Mouse (Mus musculus) frontal cortex, postnatal 25 days (tissue): ENCODE results near the gene Tmprss11g.

Experiments
- DNase-seq, 2 experiments: peaks; one replicate each; pipeline ENCODE4 v3.0.0; 2022; ENCODE audit warnings: low spot score in 2 of 2

The Tmprss11g gene

DNA sequence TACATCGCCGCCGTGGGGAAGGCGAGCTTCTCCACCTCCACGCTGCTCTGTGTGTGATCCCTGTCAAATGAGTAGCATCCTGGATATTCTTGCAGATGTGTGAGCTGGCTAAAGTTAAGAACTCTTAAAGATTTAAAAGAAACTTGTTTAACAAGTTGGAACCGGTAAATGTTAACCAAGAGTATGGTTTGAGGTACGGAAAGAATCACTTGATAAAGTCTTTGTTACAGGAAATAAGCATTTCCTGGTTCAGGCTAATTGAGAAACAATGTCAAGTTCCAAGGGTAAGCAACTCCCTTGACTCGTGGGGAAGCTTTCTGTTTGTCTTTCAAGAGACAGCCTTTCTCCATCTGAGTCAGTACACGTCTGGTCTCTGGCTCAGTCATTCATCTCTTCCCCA lies at the start of gene Tmprss11g:
TSS of gene Tmprss11g (minus strand) at position 101 of the 400 bp plus-strand sequence.
- DNase-seq = no peak

DNA sequence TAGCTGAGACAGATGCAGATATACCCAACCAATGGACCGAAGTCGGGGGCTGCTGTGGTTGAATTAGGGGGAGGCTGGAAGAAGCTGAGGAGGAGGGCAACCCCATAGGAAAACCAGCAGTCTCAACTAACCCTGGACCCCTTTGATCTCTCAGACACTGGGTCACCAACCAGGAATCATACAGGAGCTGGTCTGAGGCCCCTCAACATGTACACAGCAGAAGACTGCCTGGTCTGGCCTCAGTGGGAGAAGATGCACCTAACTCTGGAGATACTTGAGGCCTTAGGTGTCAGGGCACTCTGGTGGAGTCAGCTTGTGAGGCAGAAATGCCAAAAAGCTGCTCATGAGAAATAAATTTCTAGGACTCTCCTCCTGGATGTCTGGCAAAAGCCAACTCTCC lies 28.3 kb upstream of the Tmprss11g start:
- no peak for DNase-seq

DNA sequence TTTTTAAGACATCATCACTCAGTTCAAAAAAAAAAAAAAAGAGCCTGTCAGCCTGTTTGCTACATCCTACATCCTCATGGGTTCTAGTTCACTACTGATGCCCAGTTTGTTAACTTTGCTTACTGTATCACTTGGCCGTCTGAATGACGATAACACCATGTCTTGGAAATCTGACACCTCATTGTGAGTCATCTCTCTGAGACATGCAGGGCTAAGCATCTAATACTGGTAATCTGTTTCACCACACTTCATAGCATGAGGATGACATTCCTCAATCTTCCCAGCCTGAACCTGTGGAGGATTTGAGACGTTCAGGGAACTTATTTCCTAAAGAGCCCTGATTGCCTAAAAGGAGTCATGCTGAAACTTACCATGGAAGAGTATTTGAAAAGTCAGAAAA lies 22.2 kb upstream of the Tmprss11g start:
- DNase-seq = no peak

DNA sequence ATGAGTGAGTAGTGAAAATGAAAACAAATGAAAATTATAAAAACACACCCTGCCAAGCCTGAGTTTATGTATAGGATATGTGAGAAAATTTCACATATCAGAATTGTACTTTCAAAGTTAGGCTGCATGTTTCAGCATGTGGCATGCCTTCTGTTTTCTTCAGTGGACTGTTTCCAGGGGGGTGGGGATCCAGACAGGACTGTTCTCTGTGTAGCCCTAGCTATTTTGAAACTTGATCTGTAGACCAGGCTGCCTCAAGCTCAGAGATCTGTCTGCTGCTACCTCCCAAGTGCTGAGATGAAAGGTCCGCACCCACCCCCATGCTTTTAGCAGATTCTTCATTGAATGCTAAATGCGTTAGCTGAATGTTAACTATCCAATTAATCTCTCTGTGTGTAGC lies 10.3 kb upstream of the Tmprss11g start:
- no peak for DNase-seq

DNA sequence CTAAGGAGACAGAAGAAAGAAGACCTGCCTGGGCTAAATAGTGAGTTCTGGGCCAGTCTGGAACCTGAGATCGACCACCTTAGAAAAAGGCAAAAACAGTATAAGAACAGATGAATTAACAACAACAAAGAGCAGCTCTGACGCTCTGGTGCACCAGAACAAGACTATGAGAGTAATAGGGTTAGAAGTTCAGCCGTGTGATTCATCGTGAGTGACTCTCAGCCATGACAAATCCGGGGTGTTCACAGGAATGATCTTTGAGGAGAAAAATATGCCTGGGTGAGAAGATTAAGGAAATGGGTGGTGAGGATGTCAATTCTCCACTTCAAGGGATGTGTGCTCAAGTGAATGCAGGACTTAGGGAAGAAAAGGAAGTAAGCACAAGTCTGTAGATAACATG lies 6.9 kb downstream of the Tmprss11g start:
- DNase-seq = no peak

DNA sequence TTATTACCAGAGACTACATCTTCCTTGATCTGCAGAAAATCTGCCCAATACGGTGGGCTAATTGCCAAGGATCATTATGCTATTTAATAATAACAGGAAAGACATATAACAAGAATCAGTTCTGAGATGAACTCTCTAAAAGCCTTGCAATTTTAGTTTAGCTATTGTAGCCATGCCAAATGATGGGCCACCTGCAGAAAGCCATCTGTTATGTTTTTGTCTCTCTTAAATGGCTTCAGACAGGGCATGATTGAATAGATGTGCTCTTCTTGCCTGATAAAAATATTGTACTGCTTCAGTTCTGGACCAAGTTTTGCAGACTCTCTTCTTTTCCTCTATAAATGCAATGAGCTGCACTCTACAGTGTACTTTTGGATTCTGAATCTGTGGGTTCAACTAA lies 24.9 kb downstream of the Tmprss11g start:
- no peak for DNase-seq

DNA sequence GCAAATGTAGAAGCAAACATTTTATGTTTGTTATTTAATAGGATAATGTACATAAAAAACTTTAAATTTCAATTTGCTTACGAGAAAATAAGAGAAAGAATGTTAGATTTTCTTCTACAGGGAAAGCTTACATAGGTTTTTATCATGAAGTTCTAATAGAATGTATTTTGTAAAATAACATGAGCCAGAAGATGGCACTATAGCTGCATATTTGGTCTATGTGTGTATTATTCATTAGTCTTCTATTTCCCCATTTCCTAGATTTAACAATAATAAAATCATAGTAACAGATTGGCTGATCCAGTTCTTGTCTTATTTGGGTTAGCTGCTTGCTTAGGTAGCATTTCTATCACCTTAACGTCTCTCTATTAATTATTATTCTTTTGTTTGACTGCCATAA lies 35.8 kb downstream of the Tmprss11g start:
- no peak for DNase-seq

DNA sequence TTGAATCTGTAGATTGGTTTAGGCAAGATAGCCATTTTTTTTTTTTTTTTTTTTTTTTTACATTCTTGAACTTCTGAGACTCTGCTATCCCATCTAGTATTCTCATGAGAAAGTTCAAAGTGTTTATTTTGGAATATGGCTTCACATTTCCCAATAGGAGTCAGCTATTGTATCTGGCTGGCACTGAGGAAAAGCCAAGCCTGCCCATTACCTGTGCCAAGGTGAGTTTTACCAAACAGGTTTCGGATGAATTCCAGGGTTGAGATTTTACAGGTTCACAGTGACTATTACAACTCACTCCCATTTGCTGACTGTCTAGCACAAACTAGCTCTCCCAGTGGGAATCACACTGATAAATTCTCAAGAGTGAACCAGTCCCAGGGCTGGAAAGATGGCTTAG lies 36.4 kb downstream of the Tmprss11g start:
- DNase-seq = no peak

DNA sequence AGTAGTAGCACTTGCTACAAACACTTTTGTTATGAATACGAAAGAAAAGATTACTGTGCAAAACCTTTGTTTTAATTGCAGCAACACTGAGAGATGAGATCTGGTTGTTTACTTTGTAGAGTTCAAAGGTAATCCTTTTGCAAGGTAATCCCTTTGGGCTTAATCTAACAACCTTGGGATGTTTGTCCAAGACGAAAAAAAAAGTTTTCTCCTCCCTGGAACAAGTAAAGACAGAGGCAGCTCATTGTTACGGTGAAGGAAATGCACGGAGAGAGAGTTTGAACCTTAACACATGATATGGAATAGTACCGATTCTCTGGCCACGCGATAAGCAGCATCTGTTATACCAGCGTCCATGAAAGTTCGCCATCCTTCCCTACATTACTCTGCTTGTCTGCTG lies 44.5 kb downstream of the Tmprss11g start:
- DNase-seq = no peak

DNA sequence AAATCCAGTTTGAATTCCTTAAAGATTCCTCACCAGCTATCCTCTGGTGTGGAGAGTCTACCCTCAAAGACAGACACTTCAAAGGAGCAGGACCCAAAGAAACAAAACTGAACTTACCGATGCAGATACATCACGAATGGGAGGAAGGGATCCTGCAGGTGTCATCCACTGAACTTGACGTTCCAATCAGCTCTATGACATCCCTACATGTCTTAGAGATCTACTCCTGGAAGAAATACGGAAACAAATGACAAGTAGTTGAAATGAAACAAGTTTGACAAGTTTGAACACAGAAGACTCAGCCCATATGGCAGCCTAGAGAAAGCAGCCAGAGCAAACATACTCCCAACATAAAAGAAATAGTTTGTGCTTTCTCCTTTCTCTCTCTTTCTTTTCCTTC lies 49.5 kb downstream of the Tmprss11g start, which contains the start of gene Tmprss11a:
TSS of gene Tmprss11a (minus strand) at position 101 of the 400 bp plus-strand sequence.
- DNase-seq = no peak

DNA sequence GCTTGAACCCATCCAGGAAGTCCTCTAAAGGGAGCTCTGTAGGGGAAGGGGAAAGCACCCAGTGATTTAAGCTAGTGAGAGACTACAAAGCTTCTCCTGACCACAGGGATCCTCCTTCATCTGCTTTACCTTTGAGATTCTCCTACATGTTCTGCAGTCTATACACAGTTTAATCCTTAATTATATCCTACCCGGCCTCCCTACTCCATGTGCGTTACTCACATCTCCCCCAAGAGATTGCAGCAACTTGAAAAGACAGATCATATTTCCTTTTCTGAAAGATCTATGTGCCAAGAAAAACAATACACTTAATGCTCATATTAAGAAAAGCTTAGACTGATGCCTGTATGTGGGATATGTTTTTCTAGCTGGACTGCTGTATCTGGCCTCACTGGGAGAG lies 79.1 kb downstream of the Tmprss11g start:
- no peak for DNase-seq

DNA sequence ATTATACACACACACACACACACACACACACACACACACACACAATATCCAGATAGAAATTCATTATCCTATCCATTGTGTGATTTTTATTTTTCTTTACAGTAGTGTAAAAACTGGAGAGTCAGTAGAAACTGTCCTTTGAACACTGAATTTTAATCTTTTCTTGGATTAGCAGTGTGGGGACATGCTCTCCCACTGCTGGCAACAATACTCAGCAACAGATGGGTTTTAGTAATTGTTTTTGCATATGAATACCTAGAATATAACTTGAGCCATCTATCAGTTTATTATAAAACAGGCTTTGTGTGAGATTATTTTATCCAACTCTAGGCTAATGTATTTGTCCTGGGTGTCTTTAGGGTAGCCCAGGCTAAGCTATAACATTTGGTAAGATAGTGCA lies 79.9 kb downstream of the Tmprss11g start:
- no peak for DNase-seq
